Mouse (Mus musculus): ENCODE data around the gene Chaf1b. TPM values are rescaled to one million over a fixed set of nuclear protein-coding genes. Genes with fewer than 3 reads are reported as not detected.

The Chaf1b gene
- total RNA-seq (2014; fragmentation: Nextera tagmentation) (50.8 and 68.0 TPM in 2 replicates), total RNA-seq (2017) (50.6 and 73.7 TPM in 2 replicates)

DNA sequence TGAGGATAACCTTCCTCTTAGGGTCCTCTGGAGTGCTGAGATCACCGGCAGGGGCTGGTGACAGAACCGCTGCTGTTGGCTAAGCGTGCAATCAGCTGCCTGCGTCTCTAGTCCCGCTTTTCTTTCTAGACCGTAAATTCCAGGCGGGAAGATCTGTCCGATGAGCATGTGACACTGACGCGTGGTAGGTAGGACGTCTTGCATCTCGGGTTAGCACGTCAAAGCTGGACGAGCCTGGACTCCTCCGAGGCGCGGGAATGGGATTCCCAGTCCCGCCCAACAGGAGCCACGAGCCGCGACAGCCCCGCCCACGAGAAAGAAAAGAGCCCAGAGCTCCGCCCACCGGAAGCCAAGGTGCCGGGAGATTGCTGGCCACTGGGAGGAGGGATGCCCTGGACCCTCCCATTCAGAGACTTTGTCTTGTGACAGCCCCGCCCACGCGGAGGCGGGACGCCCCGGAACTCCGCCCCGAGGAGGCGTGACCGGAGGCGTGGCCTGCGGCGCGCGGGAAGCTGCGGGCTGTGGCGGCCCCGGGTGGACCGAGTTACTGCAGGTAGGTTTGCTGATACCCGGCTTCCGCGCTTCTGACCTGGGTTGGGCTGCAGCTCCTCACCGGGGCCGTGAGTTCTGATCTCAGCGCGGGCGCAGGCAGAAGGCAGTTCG is at the start of gene Chaf1b:
TSS of gene Chaf1b (plus strand) at position 479 of the 663 bp plus-strand sequence.
- peak; percentile 92 for ATAC-seq (replicated peaks; ENCODE audit: poor library complexity, severe bottlenecking)

DNA sequence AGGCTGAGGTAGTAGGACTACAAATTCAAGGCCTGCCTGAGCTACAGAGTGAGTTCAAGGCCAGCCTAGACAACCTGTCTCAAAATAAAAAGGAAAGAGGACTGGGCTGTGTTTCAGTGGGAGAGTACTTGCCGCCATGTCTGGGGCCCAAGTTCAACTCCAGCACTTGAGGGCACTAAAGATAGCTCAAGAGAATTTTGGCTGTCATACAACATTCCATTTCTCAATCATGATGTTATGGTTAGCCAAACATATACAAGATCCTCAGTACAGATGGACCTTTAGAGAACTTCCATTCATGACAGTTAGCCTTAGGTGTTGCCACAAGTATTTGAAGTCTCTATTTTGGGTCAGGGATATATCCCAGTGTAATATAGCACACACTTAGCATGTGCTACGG is 49.6 kb upstream of the Chaf1b start:
- ATAC-seq (replicated peaks; ENCODE audit: poor library complexity, severe bottlenecking) = no peak

DNA sequence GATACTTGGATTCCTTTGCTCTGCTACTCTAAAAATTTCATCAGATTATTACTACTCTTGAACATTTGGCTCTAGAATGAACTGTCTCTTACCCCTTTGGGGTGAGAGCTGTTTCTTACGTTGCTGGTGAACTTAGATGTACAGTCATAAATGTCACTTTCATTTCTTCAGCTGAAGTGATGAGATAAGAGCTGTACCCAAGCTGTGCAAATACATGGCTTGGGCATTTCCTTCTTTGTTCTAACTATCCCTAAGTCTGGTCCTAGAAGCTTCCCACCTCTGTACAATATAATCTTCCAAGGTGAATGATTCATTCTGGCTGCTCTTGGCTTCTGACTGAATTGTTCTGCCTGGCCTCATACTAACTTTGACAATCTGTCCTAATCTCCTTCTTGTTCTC is 44.7 kb upstream of the Chaf1b start:
- no peak for ATAC-seq (replicated peaks; ENCODE audit: poor library complexity, severe bottlenecking)

- no peak for ATAC-seq (replicated peaks; ENCODE audit: poor library complexity, severe bottlenecking)
Observed at GRCm38 (mm10) chr16:93850527-93850926, 33.2 kb upstream of the Chaf1b start.

DNA sequence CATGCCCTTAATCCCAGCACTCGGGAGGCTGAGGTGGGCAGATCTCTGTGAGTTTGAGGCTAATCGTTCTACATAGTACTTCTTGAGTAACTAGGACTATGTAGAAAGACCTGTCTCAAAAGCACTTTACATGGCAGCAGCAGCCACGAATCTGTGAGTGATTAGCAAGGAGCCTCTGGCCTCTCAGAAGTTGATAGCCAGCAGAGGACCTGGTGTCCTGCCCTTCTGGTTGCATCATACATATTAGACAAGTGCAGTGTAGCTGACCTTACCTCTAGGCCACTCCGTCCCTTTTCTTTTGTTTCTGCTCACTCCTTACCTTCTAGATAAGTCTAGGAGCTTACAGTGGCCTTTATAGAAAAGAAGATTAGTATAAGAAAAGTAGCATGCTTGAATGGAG is 23.7 kb upstream of the Chaf1b start:
- ATAC-seq (replicated peaks; ENCODE audit: poor library complexity, severe bottlenecking) = no peak

DNA sequence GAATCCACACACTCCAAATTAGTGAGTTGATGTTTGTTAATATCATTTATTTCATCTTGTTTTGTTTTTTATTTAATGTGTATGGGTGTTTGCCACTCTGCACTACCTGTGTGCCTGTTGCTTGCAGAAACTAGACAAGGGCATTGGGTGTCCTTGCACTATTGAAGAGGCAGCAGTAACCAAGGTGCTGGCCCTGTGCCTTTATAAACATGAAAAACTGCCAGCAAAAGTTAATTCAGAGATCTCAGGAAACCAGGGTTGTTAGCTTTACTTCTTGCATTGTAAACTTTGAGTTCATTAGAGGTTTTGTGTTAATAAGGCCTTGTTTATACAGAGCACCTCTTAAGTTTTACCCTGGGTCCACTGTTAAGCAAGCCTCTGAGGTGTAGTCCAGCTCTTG is 23.0 kb upstream of the Chaf1b start:
- ATAC-seq (replicated peaks; ENCODE audit: poor library complexity, severe bottlenecking) = no peak

GRCm38 (mm10) chr16:93874841-93875240 is 8.9 kb upstream of the Chaf1b start:
- no peak for ATAC-seq (replicated peaks; ENCODE audit: poor library complexity, severe bottlenecking)

DNA sequence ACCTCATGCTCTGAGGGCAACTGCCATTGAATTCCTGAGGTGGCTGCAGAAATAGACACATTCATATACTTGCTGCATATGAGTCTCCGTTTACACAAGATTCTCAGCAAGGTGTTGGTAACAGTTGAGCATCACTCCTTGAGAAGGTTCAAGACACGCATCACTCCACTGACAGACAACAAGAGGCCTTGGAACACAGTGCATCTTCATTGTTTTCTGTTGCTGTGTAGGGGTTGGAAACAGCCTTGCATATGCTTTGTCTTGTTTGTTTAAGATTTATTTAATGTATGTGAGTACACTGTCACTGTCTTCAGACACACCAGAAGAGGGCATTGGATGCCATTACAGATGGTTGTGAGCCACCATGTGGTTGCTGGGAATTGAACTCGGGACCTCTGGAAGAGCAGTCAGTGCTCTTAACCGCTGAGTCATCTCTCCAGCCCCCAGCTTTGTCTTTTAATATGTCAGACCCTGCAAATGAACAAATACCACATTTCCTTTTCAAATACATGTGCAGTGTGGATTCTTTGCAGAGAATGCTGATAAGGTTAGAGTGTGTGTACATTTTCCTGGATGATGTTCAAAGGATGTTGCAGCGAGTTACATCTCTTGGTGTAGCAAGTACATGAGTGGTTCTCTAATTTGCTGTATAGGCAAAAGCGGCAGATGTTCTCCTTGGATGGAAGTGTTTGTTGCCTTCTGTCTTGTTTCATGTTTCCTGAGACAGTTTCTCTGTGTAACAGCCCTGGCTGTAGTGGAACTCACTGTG is 5.9 kb upstream of the Chaf1b start:
- no peak for ATAC-seq (replicated peaks; ENCODE audit: poor library complexity, severe bottlenecking)

GRCm38 (mm10) chr16:93884086-93884721 is 503 bp downstream of the Chaf1b start:
- 0 out of 2 replicates have a peak, but pooled peaks have one; percentile 8 for ATAC-seq (replicated peaks; ENCODE audit: poor library complexity, severe bottlenecking)

GRCm38 (mm10) chr16:93884722-93885113 is 1.0 kb downstream of the Chaf1b start:
- ATAC-seq (replicated peaks; ENCODE audit: poor library complexity, severe bottlenecking) = no peak

DNA sequence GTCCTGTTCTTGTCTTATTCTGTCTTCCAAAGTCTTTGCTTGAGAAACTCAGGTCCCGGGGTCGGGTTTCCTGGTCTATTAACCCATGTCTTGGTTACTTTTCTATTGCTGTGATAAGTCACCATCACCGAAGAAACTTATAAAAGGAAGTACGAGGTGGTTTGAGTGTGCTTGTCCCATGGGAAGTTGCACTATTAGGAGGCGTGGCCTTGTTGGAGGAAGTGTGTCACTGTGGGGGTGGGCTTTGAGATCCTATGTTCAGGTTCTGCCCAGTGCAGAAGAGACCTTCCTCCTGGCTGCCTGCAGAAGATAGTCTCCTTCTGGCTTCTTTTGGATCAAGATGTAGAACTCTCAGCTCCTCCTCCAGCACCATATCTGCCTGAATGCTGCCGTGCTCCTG is 4.8 kb downstream of the Chaf1b start:
- peak; percentile 18 for ATAC-seq (replicated peaks; ENCODE audit: poor library complexity, severe bottlenecking)

DNA sequence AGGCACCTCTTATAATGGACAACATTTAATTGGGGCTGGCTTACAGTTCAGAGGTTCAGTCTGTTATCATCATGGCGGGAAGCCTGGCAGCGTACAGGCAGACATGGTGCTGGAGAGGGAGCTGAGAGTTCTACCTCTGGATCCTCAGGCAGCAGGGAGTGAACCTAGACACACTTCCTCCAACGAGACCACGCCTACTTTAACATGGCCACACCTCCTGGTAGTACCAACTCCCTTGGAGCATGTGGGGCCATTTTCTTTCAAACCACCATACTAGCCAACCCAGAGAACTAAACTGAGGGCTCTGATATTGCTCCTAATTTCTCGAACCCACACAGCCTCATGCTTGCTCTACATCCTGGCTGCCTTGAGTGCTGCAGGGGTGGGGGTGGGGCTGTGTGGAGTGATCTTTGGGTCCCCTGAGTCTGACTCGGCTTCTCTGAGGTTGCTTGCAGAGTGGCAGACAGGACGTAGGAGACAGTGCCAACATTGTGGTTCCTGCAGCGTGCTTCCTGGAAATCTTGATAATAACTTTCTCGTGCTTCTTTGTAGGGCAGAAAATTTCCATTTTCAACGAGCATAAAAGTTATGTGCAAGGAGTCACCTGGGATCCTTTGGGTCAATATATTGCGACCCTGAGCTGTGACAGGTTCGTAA is 7.4 kb downstream of the Chaf1b start:
- ATAC-seq (replicated peaks; ENCODE audit: poor library complexity, severe bottlenecking) = peak; percentile 37; the same call in 1 of the 2 replicates

GRCm38 (mm10) chr16:93893285-93893684 is 9.6 kb downstream of the Chaf1b start:
- no peak for ATAC-seq (replicated peaks; ENCODE audit: poor library complexity, severe bottlenecking)

DNA sequence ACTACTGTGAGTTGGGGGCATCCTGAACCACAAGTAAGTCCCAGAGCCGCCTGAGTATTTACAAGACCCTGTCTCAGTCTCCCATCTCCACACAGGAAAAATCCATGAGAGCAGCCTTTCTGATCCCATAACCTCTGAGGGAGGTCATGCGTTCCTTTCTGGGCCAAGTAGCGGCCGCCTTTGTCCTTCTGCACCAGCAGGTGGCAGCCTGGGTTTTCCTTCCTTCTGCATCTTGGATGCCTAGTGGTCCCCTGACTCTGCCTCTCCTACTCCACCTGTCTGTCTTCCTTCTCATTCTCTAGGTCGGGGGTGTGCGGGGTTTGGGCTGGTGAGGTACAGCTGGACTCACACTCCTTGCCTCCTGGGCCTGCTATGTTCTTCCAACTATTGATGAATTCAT is 19.3 kb downstream of the Chaf1b start:
- ATAC-seq (replicated peaks; ENCODE audit: poor library complexity, severe bottlenecking) = no peak

- ATAC-seq (replicated peaks; ENCODE audit: poor library complexity, severe bottlenecking) = peak; percentile 85
Observed at GRCm38 (mm10) chr16:93906156-93907014, 22.7 kb downstream of the Chaf1b start.

DNA sequence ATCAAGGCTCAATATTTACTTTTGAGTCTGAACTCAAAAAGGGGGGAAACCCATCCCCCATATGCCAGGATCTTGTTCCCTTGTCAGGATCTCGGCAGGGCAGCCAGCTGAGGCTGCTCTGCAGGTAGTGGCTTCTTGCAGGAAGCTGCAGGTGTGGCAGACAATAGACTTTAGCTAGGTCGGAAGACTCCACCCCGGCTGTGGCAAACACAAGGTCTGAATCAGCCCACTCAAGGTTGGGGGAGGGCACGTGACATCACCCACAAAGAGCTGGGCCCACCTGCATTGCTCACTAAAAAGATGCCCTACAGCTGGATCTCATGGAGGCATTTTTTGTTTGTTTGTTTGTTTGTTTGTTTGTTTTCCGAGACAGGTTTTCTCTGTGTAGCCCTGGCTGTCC is 24.1 kb downstream of the Chaf1b start:
- no peak for ATAC-seq (replicated peaks; ENCODE audit: poor library complexity, severe bottlenecking)

- ATAC-seq (replicated peaks; ENCODE audit: poor library complexity, severe bottlenecking) = no peak
Observed at GRCm38 (mm10) chr16:93908196-93908595, 24.5 kb downstream of the Chaf1b start.

GRCm38 (mm10) chr16:93909936-93910335 is 26.2 kb downstream of the Chaf1b start:
- no peak for ATAC-seq (replicated peaks; ENCODE audit: poor library complexity, severe bottlenecking)

- no peak for ATAC-seq (replicated peaks; ENCODE audit: poor library complexity, severe bottlenecking)
Observed at GRCm38 (mm10) chr16:93910735-93911665, 27.3 kb downstream of the Chaf1b start.

Data from granulocyte monocyte progenitor cell, adult 5-6 weeks (primary cell).